Mouse (Mus musculus) liver, adult 2 months (tissue): Measurements from ENCODE around the gene Uchl3. TPM values are rescaled to one million over a fixed set of nuclear protein-coding genes. Genes with fewer than 3 reads are reported as not detected.

Source experiments
- DNase-seq: peaks from one replicate; pipeline ENCODE4 v3.0.0-alpha.2; 2011; ENCODE audit warnings: low read depth, low spot score; ENCODE audit errors: extremely low read depth
- H3K27ac ChIP-seq: fragments of 200-500 bp; replicated peaks from 2 replicates; pipeline ENCODE4 v1.5.1; 2012; ENCODE audit warnings: low read depth, mild to moderate bottlenecking, control low read depth, inconsistent platforms, low read length; ENCODE audit not compliant: insufficient read depth
- H3K27me3 ChIP-seq: fragments of 200-500 bp; 2 replicates; pipeline ENCODE4 v1.6.1; 2012; ENCODE audit warnings: mild to moderate bottlenecking, moderate library complexity, low read length, inconsistent platforms; ENCODE audit not compliant: control insufficient read depth, insufficient read depth
- H3K36me3 ChIP-seq: fragments of 200-500 bp; 2 replicates; pipeline ENCODE4 v1.6.1; 2012; ENCODE audit warnings: low read length, inconsistent platforms; ENCODE audit not compliant: control insufficient read depth, insufficient read depth
- H3K4me1 ChIP-seq: fragments of 200-500 bp; 2 replicates; pipeline ENCODE4 v1.6.1; 2011; ENCODE audit warnings: low read length; ENCODE audit not compliant: control insufficient read depth, insufficient read depth
- H3K4me3 ChIP-seq: fragments of 200-500 bp; 2 replicates; pipeline ENCODE4 v1.5.1; 2011; ENCODE audit warnings: low read depth, mild to moderate bottlenecking, control low read depth, low read length, moderate library complexity; ENCODE audit not compliant: insufficient read depth
- H3K79me2 ChIP-seq: fragments of 200-500 bp; 2 replicates; pipeline ENCODE4 v1.6.1; 2012; ENCODE audit warnings: inconsistent platforms, mild to moderate bottlenecking, low read length, moderate library complexity; ENCODE audit not compliant: control insufficient read depth, insufficient read depth
- H3K9ac ChIP-seq: fragments of 200-500 bp; 2 replicates; pipeline ENCODE4 v1.6.1; 2012; ENCODE audit warnings: low read depth, mild to moderate bottlenecking, control low read depth, inconsistent platforms, low read length
- CTCF ChIP-seq: fragments of 200-500 bp; IDR thresholded peaks from 2 replicates; pipeline ENCODE4 v1.5.1; 2011; ENCODE audit warnings: low read depth, low read length, control low read depth
- POLR2A ChIP-seq: fragments of 200-500 bp; IDR thresholded peaks from 2 replicates; pipeline ENCODE4 v1.6.1; 2011; ENCODE audit warnings: low read length, control low read depth; ENCODE audit not compliant: insufficient read depth; ENCODE audit errors: extremely low read depth
- WGBS: fragments of 180-500 bp; shearing (Covaris S2); methylation state at CpG from one replicate; pipeline ENCODE4 v1.1.7; 2018; 5-methylcytosine and 5-hydroxymethylcytosine counted together
- polyA plus RNA-seq: library from polyadenylated mRNA; depleted of rRNA; stranded (reverse); fragments of >200 nt; gene quantifications from 2 replicates; pipeline ENCODE4 v1.2.3, GENCODE M21; 2012; rRNA removed
- total RNA-seq: library from RNA; depleted of rRNA; stranded (reverse); fragments of >200 nt; gene quantifications from 2 replicates; pipeline ENCODE4 v1.2.3, GENCODE M21; 2014; rRNA removed

Gene Uchl3
- 25.4 and 27.7 TPM in 2 replicates for total RNA-seq
- polyA plus RNA-seq = 8.9 and 11.1 TPM in 2 replicates

DNA sequence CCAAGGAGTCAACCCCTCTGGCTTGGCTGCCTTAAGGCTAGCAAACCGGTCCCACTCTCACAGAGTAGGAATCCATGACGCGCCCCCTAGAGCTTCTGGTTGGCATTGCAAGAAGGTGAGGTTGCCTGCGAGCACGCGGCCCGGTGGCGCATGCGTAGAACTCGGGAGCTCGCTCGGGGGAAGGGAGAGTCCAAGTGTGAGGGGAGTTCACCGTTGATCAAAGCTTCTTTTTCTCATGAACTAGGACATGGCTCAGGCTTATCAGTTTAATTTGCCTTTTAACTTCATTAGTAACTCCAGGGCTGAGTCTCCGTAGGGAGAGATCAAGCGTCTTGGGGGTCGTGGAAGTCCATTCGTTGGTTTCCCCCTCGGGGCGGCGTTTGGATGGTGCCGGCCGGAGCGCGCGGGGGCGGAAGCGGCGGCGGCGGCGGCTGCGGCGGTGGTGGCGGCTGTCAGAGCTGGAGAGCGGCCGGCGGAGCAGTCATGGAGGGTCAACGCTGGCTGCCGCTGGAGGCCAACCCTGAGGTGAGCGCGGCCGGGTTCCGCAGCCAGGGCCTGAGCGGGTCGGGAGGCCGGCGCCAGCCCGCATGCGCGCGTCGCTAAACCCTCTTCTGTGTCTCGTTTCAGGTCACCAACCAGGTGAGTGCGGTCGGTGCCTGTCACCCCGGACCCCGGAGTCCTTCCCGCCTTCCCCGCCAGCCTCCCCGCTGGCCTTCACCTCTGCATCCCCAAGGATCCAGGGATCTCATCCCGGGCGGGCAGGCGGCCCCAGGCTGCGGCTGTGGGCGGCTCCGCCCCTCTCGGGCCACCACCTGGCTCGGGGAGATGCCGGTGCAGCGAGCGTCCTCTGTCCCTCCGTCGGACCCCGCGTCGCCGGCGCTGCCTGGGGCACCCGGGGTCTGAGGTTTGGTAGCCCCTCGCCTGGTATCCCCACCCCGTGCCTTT, at the start of gene Uchl3:
Uchl3 (plus strand) TSS at position 387 of the 945 bp plus-strand sequence.
- Histone ChIP-seq H3K27ac (peak within 1 kb of the TSS; percentile 75), H3K4me1 (peaks cover 3% of the 10 kb centered on the region; the same call in 1 of the 2 replicates), H3K9ac (peak within 1 kb of the TSS; percentile 86), H3K79me2 (peaks cover 6% of the 10 kb centered on the region; the same call in 1 of the 2 replicates), H3K4me3 (peak within 1 kb of the TSS; percentile 80), H3K27me3 (no peaks in the 10 kb centered on the region), H3K36me3 (no peaks in the 10 kb centered on the region)
- 1% methylated on average over 81 of the region's 81 CpGs for WGBS
- peak; percentile 72 for DNase-seq
- TF ChIP-seq POLR2A (no peak), CTCF (peak; percentile 90)

DNA sequence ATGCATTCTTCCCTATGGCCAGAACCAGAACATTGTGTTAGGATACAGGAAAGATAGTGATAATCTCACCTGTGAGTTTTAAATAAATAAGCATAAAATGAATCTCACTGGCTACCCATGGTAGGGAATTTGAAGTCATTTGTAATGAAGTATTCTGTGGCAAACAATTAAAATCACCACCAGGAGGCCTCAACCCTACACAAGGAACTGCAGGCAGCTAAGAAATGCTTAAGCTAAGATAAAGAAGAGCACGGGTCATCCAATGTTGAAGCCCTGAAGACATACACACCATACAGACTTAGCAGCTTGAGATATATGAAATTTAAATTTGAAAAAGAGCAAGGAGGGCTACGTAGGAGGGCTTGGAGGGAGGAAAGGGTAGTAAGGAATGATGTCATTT, 47.9 kb upstream of the Uchl3 start:
- WGBS = 71% methylated on average over 2 of the region's 2 CpGs
- 0 out of 2 replicates have a peak, but pooled peaks cover 1% of the 10 kb centered on the region for H3K4me1 ChIP-seq

DNA sequence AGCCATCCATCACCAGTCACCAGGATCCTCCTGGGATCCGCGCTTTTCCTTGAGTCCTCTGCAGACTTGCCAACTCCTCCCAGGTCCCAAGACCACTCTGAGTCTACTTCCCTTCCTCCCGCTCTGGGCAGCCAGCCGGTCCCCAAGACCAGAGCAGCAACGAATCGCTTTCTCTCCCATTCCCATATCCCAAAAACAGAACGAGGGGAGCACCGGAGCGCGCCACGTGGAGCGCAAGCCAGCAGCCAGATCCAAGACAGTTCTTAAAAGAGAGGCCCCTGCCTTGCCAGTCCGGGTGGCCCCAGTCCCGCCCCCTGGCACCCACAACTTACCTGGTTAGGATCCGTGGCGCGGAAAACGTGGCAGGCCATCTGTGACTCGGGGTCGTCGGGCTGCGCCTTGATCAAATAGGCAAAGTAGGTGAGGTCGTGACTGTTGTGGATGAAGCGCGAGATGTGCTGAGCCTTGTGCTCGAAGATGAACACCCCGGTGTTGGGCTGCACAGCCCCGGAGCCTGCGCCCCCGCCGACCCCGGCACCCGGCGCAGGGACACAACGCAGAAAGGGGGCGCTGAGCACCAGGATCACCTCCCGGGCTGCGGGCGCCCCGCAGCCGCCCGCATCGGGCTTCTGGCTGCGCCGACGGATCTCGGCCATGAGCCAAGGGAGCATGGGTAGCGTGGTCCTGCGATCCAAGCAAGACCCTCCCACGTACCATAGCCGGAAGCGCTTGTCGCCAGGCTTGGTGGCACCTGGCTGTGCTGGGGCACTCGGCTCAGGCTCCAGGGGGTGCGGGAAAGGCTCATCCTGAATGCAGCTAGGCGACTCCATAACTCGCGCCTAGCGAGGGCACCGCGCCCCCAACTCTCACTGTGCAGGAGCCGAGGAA, 45.9 kb upstream of the Uchl3 start:
- H3K27ac ChIP-seq = no peak overlapping the region
- DNase-seq = peak; percentile 9
- H3K79me2 ChIP-seq = no peaks in the 10 kb centered on the region
- 0 out of 2 replicates have a peak, but pooled peaks cover 1% of the 10 kb centered on the region for H3K4me1 ChIP-seq
- H3K36me3 ChIP-seq = no peaks in the 10 kb centered on the region
- H3K27me3 ChIP-seq = no peaks in the 10 kb centered on the region
- H3K9ac ChIP-seq = peak overlapping the region; percentile 73
- H3K4me3 ChIP-seq = peak overlapping the region; percentile 87
- 2% methylated on average over 62 of the region's 62 CpGs for WGBS
- TF ChIP-seq CTCF = no peak
- TF ChIP-seq POLR2A = no peak

More for the DNA sequence above, 47.9 kb upstream of the Uchl3 start:
- H3K4me3 ChIP-seq = no peak overlapping the region
- TF ChIP-seq POLR2A = no peak
- TF ChIP-seq CTCF = no peak
- DNase-seq = no peak
- H3K27me3 ChIP-seq = no peaks in the 10 kb centered on the region
- no peaks in the 10 kb centered on the region for H3K36me3 ChIP-seq
- H3K27ac ChIP-seq = no peak overlapping the region
- no peaks in the 10 kb centered on the region for H3K79me2 ChIP-seq
- no peak overlapping the region for H3K9ac ChIP-seq

DNA sequence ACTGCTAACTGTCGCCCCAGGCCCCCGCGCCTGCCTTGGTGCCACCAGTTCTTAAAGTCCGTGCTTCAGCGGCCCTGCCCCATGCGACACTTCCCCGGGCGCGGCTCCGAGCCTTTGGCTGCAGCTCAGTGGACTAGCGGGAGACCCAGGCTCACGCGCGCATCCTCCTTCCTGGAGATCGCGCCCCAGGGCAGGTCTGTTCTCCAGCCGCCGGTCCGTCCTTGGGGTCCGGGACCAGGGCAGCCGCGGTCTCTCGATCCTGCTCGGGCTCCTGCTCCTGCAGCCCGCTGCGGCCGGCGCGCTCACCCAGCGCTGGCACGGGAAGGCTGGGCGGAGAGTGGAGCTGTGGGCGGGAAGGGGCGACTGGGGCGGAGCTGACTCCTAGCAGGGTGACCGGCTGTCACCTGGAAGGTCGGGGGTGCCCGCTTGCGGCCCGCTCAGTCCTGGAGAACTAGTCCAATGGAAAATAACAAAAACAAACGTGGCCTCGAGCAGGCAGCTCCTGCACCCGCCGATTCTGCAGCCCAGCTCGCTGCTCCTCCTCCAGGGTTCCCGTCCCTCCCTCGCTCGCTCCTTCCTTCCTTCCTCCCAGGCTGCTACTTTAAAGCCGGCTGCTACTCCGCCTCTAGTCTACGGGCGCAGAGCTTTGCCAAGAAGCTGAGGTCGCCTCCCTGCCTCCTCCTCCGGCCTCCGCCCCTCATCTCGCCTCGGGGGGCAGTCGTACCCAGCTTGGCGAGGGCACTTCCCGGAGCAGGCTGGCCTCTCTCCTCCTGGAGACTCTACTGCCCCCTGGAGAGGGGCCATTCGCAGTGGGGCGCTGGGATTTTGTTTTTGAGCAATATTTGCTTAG, 45.0 kb upstream of the Uchl3 start, which contains the start of gene Tbc1d4:
Tbc1d4 (minus strand) TSS at position 673 of the 850 bp plus-strand sequence.
- Histone ChIP-seq H3K4me1 (0 out of 2 replicates have a peak, but pooled peaks cover 1% of the 10 kb centered on the region), H3K4me3 (peak within 1 kb of the TSS; percentile 87), H3K27me3 (no peaks in the 10 kb centered on the region), H3K79me2 (no peaks in the 10 kb centered on the region), H3K27ac (peak within 1 kb of the TSS; percentile 59), H3K36me3 (no peaks in the 10 kb centered on the region), H3K9ac (peak within 1 kb of the TSS; percentile 73)
- TF ChIP-seq CTCF = peak; percentile 74
- no peak for TF ChIP-seq POLR2A
- DNase-seq = peak; percentile 77
- 1% methylated on average over 61 of the region's 62 CpGs for WGBS

DNA sequence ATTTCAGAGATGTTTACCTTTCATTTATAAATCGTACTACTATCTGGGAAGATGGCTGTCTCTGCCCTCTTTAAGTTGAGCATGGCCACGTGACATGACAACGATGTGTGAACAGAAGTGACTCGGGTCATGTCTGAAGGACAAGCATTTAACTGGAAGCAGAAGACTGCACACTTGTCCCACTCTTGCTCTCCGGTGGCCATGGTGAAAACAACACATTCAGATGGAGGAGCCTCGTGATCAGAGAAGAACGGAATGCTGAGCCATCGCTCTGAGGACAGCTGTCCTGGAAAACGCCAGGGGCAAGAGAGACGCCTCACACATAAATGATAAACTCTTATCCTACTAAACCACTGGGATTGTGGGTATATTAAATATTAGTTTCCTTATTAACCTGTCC, 43.1 kb upstream of the Uchl3 start:
- 80% methylated on average over 10 of the region's 10 CpGs for WGBS
- TF ChIP-seq CTCF (no peak), POLR2A (no peak)
- DNase-seq = no peak

More for the DNA sequence above, 43.1 kb upstream of the Uchl3 start:
- Histone ChIP-seq H3K36me3 (no peaks in the 10 kb centered on the region), H3K27me3 (no peaks in the 10 kb centered on the region), H3K4me1 (0 out of 2 replicates have a peak, but pooled peaks cover 1% of the 10 kb centered on the region), H3K9ac (no peak overlapping the region), H3K79me2 (no peaks in the 10 kb centered on the region), H3K27ac (no peak overlapping the region), H3K4me3 (no peak overlapping the region)
